Mouse (Mus musculus): ENCODE measurements at regions not wholly inside any gene's neighbourhood (a gene's known extent, or its start where the extent isn't known, plus 50 kb on each side); places are given as distances from the start of the nearest gene placed in this dataset.

- peak; percentile 6 for DNase-seq
Observed at GRCm38 (mm10) chrX:58445624-58446323, 423.3 kb downstream of the Zic3 start.

DNA sequence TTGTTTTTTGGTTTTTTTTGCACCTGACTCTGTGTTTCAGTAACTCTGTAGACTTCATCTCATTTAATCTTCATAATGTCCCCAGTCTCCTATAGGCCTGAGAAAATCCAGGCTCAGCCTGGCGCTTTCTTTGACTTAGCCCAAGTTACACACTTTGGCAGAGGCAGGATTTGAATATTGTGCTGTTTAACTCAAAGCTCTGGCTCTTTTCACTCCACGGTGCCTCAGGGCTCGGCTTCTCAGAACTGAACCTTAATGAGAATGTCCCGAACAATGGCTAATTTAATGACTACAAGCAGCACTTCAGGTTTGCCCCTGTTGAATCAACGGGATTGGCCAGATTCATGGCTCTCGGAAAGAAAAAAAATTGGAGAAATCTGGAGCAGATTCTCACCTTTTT lies 425.1 kb downstream of the Zic3 start:
- no peak for DNase-seq

- peak; percentile 4 for DNase-seq
Observed at GRCm38 (mm10) chrX:58469683-58470082, 439.5 kb upstream of the 4930550L24Rik start.

GRCm38 (mm10) chrX:58470986-58471385 lies 438.2 kb upstream of the 4930550L24Rik start:
- no peak for DNase-seq

GRCm38 (mm10) chrX:58490861-58491260 lies 418.3 kb upstream of the 4930550L24Rik start:
- DNase-seq = peak; percentile 56

DNA sequence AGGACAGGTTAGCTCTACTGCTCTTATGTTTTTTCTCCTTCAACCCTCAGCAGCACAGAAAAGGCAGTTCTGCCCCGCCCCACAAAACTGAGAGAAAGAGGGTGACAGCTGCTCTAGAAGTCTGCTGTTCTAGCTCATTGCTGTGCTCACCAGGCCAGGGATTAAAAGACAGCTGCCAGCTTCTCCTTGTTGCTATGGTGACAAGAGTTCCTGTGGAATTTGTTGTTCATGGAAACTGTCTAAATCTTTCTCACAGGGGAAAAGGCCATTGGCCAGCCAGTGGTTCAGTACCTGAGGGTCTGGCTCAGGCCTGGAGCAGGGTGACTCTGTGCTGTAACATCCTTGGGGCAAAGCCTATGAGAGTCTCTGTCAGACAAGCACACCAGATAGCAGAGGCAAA lies 405.6 kb upstream of the 4930550L24Rik start:
- peak; percentile 77 for DNase-seq

GRCm38 (mm10) chrX:58514925-58515324 lies 394.2 kb upstream of the 4930550L24Rik start:
- peak; percentile 18 for DNase-seq

Measured in retina, postnatal 1 day (tissue).